Mouse (Mus musculus): ENCODE results near the gene Socs7. TPM values are rescaled to one million over a fixed set of nuclear protein-coding genes. Genes with fewer than 3 reads are reported as not detected.
A peak's percentile ranks its signal among the peaks of the same experiment; 100 is the strongest.

Gene Socs7
- polyA plus RNA-seq, 1 experiment from 2014 or later, result 4.4 TPM

DNA sequence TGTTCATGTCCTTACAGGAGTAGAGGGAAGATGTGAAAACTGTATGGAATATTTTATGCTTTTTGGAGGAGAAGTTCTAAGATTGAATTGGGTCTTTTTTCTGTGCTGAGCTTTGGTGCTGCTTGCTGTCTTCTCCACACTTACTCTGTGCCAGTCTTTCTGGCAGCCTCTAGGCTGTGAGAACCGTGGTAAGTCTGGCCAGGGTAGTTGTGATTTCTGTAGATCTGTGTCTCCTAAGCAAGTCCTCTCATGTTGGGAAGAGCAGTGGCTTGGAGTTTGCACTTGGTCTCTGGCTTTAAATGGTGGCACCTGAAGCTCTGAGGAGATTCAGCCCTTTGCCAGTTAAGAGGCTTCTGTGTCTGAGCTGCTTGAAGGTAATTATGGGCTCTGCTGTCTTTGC is 3.2 kb downstream of the Socs7 start:
- WGBS, result 67% methylated on average over 1 of the region's 1 CpGs
- ATAC-seq (ENCODE audit: low FRiP score, low read depth), result no peak
- Histone ChIP-seq H3K4me1 (peaks cover 34% of the 10 kb centered on the region), H3K9me3 (no peaks in the 10 kb centered on the region), H3K9ac (peak overlapping the region; percentile 99), H3K36me3 (peaks cover 3% of the 10 kb centered on the region), H3K4me2 (replicated peaks) (peak overlapping the region; percentile 82), H3K4me3 (peak overlapping the region; percentile 98; the same call in 1 of the 2 replicates), H3K27ac (no peak overlapping the region), H3K27me3 (no peaks in the 10 kb centered on the region)

DNA sequence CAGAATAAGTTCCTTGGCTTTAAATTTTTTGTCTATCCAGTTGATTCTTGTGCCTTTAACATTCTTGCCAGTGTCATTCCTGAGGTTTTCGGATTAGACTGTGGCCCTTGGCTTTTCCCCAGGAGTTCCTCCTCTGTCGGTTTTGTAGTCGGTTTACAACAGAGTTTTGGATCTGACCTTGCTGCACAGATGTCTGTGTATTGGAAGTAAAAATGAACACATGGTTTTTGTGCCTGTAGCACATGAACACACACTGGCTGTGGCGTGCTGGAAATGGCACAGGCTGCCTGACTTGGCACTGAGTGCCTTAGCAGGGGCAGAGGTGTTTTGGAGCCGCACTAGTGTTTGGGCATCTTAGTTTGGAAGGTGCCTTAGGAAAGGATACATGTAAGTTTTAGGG is 6.2 kb downstream of the Socs7 start:
- Histone ChIP-seq H3K36me3 (peaks cover 10% of the 10 kb centered on the region), H3K9me3 (no peaks in the 10 kb centered on the region), H3K27ac (no peak overlapping the region), H3K4me2 (replicated peaks) (no peak overlapping the region), H3K27me3 (no peaks in the 10 kb centered on the region), H3K4me3 (no peak overlapping the region), H3K9ac (no peak overlapping the region), H3K4me1 (peaks cover 34% of the 10 kb centered on the region)
- no peak for ATAC-seq (ENCODE audit: low FRiP score, low read depth)
- WGBS, result 88% methylated on average over 5 of the region's 5 CpGs

DNA sequence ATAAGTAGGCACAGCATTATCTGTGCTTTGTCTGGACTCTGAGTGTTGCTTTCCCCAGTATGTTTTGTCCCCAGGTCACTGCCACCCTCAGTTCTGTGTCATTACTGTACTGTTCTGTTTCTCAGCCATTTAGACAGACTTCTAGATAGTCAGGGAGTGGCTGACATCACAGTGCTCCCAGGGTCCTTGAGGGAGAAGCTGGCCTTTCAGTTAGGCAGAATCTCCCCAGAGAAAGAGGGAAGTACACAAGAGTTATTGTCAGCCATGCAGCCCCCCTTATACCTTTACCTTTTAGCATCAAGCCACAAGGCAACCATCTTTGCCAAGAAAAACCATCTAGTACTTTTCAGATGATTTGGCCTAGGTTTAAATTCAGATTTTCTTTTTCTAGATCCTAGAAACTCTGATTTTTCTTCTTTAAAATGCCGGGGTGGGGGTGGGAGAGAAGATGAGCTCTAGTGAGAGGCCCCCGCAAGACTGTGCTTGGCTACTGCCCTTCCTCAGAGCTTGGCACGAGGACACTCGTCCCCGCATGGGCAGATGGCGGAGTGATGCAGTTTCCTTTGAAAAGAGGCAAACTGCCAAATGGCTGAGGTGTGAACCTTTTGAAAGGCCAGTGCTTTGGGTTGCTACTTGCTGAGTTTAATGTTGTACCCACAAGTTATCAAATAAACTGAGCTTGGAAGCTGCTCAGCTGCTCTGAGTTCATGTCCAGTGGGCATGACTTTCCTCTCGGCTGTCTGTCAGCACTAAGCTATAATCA is 8.2 kb downstream of the Socs7 start:
- H3K27ac ChIP-seq, result 0 out of 2 replicates have a peak overlapping the region, but pooled peaks have one; percentile 39
- WGBS, result 63% methylated on average over 7 of the region's 7 CpGs
- no peaks in the 10 kb centered on the region for H3K27me3 ChIP-seq

DNA sequence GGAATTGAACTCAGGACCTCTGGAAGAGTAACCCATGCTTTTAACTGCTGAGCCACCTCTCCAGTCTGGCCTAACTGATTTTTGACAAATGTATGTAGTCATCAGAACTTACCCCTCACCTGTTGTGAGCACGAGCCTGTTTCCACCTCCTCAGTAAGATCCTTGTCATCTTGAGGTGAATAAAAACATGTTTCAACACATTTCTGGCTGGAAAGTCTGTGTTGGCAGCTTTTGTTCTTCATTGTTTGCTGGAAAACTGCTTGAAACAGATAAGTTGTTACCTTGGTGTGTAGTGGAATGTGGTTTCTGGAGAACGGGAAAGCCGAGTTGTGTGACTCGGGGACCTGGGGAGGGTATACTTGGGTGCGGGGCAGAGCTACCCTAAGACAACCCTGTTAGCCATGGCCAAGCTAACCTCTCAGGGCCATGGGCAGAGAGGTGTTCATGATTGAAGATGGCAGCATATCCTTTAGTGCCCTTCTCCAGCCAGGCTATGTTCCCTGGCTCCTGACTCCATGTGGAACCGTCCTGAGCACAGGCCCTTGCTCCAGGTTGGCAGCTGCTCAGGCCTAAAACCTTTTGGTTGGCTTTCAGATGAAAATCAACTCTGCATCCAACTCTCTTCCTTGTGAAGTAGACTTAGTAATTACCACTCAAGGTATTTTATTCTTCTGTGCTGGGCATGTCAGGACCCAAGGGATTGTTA is 10.0 kb downstream of the Socs7 start:
- no peak for ATAC-seq (ENCODE audit: low FRiP score, low read depth)
- Histone ChIP-seq H3K9ac (no peak overlapping the region), H3K4me2 (replicated peaks) (no peak overlapping the region), H3K9me3 (no peaks in the 10 kb centered on the region), H3K36me3 (peaks cover 41% of the 10 kb centered on the region), H3K4me1 (0 out of 2 replicates have a peak, but pooled peaks cover 11% of the 10 kb centered on the region), H3K4me3 (no peak overlapping the region), H3K27me3 (no peaks in the 10 kb centered on the region), H3K27ac (peak overlapping the region; percentile 39; the same call in 1 of the 2 replicates)
- 87% methylated on average over 6 of the region's 6 CpGs for WGBS

More for the DNA sequence above, 8.2 kb downstream of the Socs7 start:
- no peaks in the 10 kb centered on the region for H3K9me3 ChIP-seq
- H3K4me2 ChIP-seq (replicated peaks), result no peak overlapping the region
- H3K4me1 ChIP-seq, result peaks cover 14% of the 10 kb centered on the region
- H3K9ac ChIP-seq, result no peak overlapping the region
- no peak overlapping the region for H3K4me3 ChIP-seq
- H3K36me3 ChIP-seq, result peaks cover 24% of the 10 kb centered on the region
- ATAC-seq (ENCODE audit: low FRiP score, low read depth), result no peak

DNA sequence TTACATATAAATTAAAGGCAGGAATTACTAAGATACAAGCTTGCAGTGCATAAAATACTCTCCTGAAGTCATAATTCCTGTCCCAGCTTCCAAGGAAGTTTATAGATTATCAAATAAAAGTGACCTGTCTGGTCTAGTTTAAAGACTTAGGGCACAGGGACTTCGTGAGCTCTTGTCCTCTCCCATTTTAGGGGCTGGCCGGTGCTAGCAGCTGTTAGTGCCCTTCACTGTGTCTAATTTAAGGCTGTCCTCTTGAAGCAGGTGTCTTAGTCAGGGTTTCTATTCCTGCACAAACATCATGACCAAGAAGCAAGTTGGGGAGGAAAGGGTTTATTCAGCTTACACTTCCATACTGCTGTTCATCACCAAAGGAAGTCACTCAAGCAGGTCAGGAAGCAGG is 11.1 kb downstream of the Socs7 start:
- Histone ChIP-seq H3K4me1 (0 out of 2 replicates have a peak, but pooled peaks cover 11% of the 10 kb centered on the region), H3K4me2 (replicated peaks) (no peak overlapping the region), H3K9ac (no peak overlapping the region), H3K9me3 (no peaks in the 10 kb centered on the region), H3K4me3 (no peak overlapping the region), H3K36me3 (peaks cover 52% of the 10 kb centered on the region), H3K27ac (no peak overlapping the region), H3K27me3 (no peaks in the 10 kb centered on the region)
- 68% methylated on average over 2 of the region's 2 CpGs for WGBS
- no peak for ATAC-seq (ENCODE audit: low FRiP score, low read depth)

DNA sequence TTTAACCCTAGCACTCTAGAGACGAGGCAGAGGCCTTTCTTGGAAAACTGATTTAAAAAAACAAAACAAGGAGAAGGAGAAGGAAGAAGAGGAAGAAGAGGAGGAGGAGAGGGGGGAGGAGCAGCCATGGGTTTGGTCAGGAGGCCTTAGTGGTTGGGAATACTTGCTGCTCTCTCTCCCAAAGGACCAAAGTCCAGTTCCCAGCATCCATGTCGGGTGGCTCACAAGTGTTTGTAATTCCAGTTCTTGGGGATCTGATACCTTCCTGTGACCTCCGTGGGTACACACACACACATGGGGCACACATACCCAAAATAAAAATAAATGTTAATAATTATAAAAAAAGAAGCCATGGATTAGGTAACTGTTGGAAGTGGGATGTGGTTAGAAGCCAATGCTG is 17.7 kb downstream of the Socs7 start:
- Histone ChIP-seq H3K9ac (no peak overlapping the region), H3K9me3 (no peaks in the 10 kb centered on the region), H3K4me1 (no peaks in the 10 kb centered on the region), H3K4me3 (no peak overlapping the region), H3K4me2 (replicated peaks) (no peak overlapping the region), H3K27me3 (no peaks in the 10 kb centered on the region), H3K27ac (no peak overlapping the region), H3K36me3 (peaks cover 82% of the 10 kb centered on the region)
- no peak for ATAC-seq (ENCODE audit: low FRiP score, low read depth)
- 78% methylated on average over 3 of the region's 3 CpGs for WGBS

DNA sequence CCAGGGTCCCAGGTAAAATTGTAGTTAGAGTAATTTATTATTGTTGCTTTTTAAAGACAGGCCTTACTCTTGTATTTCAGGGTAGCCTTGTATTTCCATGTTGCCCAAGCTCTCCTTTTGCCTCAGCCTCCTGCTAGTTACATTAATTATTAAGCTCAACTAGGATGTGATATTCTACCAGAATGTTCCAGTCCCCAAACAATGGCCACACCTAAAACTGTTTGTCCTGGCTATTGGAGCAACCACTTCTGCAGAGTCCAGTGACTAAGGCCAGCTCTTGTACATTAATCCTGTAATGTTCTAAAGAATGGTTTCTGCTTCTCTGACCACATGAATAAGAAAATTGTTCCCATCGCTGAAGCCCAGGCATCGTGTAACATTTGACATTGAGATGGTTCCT is 20.7 kb downstream of the Socs7 start:
- Histone ChIP-seq H3K4me3 (no peak overlapping the region), H3K4me1 (no peaks in the 10 kb centered on the region), H3K9ac (no peak overlapping the region), H3K9me3 (no peaks in the 10 kb centered on the region), H3K27me3 (no peaks in the 10 kb centered on the region), H3K4me2 (replicated peaks) (no peak overlapping the region), H3K36me3 (peaks cover 75% of the 10 kb centered on the region), H3K27ac (no peak overlapping the region)
- ATAC-seq (ENCODE audit: low FRiP score, low read depth), result no peak
- WGBS, result 92% methylated on average over 2 of the region's 2 CpGs

DNA sequence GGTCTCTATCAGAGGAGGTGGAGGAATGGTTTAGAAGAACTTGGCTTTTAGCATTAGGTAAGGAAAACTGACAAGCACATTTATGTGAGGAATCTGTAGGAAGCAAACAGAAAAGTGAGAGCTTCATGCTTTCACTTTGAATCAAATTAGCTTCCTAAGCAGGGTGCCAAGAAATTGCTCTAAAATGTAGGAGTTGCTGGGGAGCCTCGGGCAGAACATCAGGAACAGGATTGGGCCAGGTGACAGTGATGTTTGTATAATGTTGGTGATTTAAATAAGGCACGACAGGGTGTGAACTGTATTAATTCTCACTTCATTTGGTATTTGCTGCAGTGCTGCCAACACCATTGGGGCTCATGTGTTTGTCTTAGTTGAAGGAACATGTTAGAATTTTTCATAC is 21.4 kb downstream of the Socs7 start:
- peaks cover 72% of the 10 kb centered on the region for H3K36me3 ChIP-seq
- H3K9me3 ChIP-seq, result no peaks in the 10 kb centered on the region
- H3K4me1 ChIP-seq, result no peaks in the 10 kb centered on the region
- H3K27ac ChIP-seq, result no peak overlapping the region
- ATAC-seq (ENCODE audit: low FRiP score, low read depth), result no peak
- no peaks in the 10 kb centered on the region for H3K27me3 ChIP-seq
- H3K4me3 ChIP-seq, result no peak overlapping the region
- H3K4me2 ChIP-seq (replicated peaks), result no peak overlapping the region
- WGBS, result 68% methylated on average over 2 of the region's 2 CpGs
- no peak overlapping the region for H3K9ac ChIP-seq

DNA sequence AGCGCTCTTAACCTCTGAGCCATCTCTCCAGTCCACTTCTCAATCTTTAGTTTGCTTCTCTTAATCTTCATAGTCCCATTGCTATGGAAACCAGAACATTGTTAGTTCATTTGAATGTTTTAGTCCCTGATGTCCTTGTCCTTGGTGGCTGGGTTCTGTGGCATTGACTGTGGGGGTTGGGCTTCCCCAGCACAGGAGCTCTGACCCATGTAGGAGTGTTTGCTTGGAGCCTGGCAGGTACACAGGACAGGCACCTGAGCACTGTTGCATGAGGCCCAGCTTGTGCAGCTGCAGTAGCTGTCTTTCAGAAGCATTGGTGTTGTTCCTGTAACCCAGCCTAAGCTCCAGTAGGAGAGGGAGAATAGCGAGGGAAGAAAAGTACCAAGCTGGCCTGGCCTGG is 25.5 kb downstream of the Socs7 start:
- no peak for ATAC-seq (ENCODE audit: low FRiP score, low read depth)
- H3K36me3 ChIP-seq, result peaks cover 84% of the 10 kb centered on the region
- no peak overlapping the region for H3K27ac ChIP-seq

DNA sequence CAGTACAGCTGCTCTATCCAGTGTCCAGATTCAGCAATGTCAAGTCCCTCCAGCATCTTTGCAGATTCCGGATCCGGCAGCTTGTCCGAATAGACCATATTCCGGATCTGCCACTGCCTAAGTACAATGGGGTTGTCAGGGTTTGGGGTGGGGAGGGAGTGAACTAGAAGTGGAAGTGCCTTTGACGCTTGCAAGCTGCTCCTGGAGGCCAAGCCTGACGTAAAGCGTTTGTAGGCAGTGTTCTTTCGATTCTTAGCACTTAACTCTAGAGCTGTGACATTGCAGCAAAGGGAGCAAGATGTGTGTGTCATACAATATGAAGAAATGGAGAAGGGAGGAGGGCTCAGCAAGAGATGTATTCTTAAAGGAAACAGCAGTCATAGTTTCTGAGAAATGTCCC is 26.8 kb downstream of the Socs7 start:
- Histone ChIP-seq H3K4me3 (no peak overlapping the region), H3K27me3 (no peaks in the 10 kb centered on the region), H3K9me3 (no peaks in the 10 kb centered on the region), H3K27ac (no peak overlapping the region), H3K4me1 (no peaks in the 10 kb centered on the region), H3K4me2 (replicated peaks) (no peak overlapping the region), H3K36me3 (peaks cover 84% of the 10 kb centered on the region), H3K9ac (no peak overlapping the region)
- ATAC-seq (ENCODE audit: low FRiP score, low read depth), result no peak
- 88% methylated on average over 8 of the region's 8 CpGs for WGBS

More for the DNA sequence above, 25.5 kb downstream of the Socs7 start:
- 91% methylated on average over 2 of the region's 2 CpGs for WGBS
- no peaks in the 10 kb centered on the region for H3K4me1 ChIP-seq
- H3K9me3 ChIP-seq, result no peaks in the 10 kb centered on the region
- H3K4me2 ChIP-seq (replicated peaks), result no peak overlapping the region
- no peak overlapping the region for H3K9ac ChIP-seq
- H3K4me3 ChIP-seq, result no peak overlapping the region
- H3K27me3 ChIP-seq, result no peaks in the 10 kb centered on the region

DNA sequence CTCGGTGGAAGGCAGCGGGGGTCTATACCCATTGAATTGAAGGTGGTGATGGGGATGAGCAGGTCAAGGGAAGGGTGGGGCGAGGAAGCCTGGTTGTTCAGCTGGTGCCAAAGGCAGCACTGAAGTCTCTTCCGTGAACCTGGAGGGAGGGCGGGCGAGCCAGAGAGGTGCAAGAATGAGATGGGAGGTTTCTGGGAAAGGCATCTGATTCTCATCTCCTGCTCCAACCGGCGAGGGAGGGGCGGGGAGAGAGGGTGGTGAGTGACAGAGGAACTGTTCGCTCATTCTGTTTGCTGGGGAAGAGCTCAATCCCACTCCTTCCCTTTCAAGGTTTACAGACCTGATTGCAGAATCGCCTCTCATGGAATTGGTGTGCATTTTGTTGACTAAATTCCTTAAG is 31.3 kb downstream of the Socs7 start:
- Histone ChIP-seq H3K4me3 (no peak overlapping the region), H3K4me1 (no peaks in the 10 kb centered on the region), H3K36me3 (peaks cover 78% of the 10 kb centered on the region), H3K9me3 (no peaks in the 10 kb centered on the region), H3K9ac (no peak overlapping the region), H3K27ac (no peak overlapping the region), H3K27me3 (no peaks in the 10 kb centered on the region), H3K4me2 (replicated peaks) (no peak overlapping the region)
- WGBS, result 67% methylated on average over 11 of the region's 11 CpGs
- no peak for ATAC-seq (ENCODE audit: low FRiP score, low read depth)

DNA sequence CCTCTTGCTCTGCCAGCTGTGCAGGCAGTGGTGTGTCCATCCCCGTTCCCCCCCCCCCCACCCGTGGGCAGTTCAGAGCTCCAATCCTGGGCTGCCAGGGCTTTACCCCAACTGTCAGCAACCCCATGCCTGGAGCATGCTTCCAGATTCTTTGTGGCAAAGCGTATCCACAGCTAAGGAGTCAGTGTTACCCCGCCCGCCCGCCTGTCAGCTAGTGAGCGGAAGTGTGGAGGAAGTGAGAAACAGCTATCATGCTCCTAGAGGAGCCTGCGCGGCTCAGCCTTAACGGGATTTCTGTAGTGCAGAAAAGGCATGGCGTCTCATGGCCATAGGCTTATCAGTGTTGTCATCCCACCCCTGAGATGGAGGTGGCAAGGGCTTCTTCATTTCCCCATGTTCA is 31.8 kb downstream of the Socs7 start:
- H3K4me2 ChIP-seq (replicated peaks), result no peak overlapping the region
- no peak overlapping the region for H3K27ac ChIP-seq
- H3K4me3 ChIP-seq, result no peak overlapping the region
- no peak overlapping the region for H3K9ac ChIP-seq
- peaks cover 76% of the 10 kb centered on the region for H3K36me3 ChIP-seq
- no peak for ATAC-seq (ENCODE audit: low FRiP score, low read depth)
- no peaks in the 10 kb centered on the region for H3K9me3 ChIP-seq
- no peaks in the 10 kb centered on the region for H3K4me1 ChIP-seq
- WGBS, result 87% methylated on average over 11 of the region's 11 CpGs
- H3K27me3 ChIP-seq, result no peaks in the 10 kb centered on the region
